Mouse (Mus musculus) limb, embryonic 10.5 days (tissue): ENCODE data around the gene Esr2. TPM values are rescaled to one million over a fixed set of nuclear protein-coding genes. Genes with fewer than 3 reads are reported as not detected.
A peak's percentile ranks its signal among the peaks of the same experiment; 100 is the strongest.
"Not testable (repeated sequence)": the region's sequence is repeated elsewhere in the genome, so short reads cannot be mapped to it uniquely, and the experiment has no call there.

ENCODE experiments used
- DNase-seq: peaks from one replicate; pipeline ENCODE4 v3.0.0-alpha.2; 2017; ENCODE audit warnings: low spot score
- H3K27ac ChIP-seq: fragments of 300-500 bp; sonication (generic); 2 replicates; pipeline ENCODE4 v1.5.1; 2016; ENCODE audit warnings: mild to moderate bottlenecking
- H3K27me3 ChIP-seq: fragments of 300-500 bp; sonication (generic); 2 replicates; pipeline ENCODE4 v1.6.1; 2016; ENCODE audit warnings: low read depth, mild to moderate bottlenecking; ENCODE audit not compliant: poor library complexity, severe bottlenecking
- H3K36me3 ChIP-seq: fragments of 300-500 bp; sonication (generic); 2 replicates; pipeline ENCODE4 v1.6.1; 2016; ENCODE audit warnings: mild to moderate bottlenecking, moderate library complexity
- H3K4me1 ChIP-seq: fragments of 300-500 bp; sonication (generic); 2 replicates; pipeline ENCODE4 v1.6.1; 2016
- H3K4me3 ChIP-seq: fragments of 300-500 bp; sonication (generic); 2 replicates; pipeline ENCODE4 v1.5.1; 2016; ENCODE audit warnings: mild to moderate bottlenecking, moderate library complexity
- H3K9me3 ChIP-seq: fragments of 300-500 bp; sonication (generic); replicated peaks from 2 replicates; pipeline ENCODE4 v1.6.1; 2016; ENCODE audit warnings: mild to moderate bottlenecking
- WGBS: fragments of 180-500 bp; shearing (Covaris S2); methylation state at CpG from one replicate; pipeline ENCODE4 v1.1.7; 2016; 5-methylcytosine and 5-hydroxymethylcytosine counted together
- polyA plus RNA-seq: library from polyadenylated mRNA; unstranded; fragments of >200 nt; fragmentation: Nextera tagmentation; extraction: Ambion mirVana; gene quantifications from 2 replicates; pipeline ENCODE4 v1.2.1, GENCODE M21; 2016

Esr2 gene
- polyA plus RNA-seq: 0.14 and 0.18 TPM in 2 replicates

GRCm38 (mm10) chr12:76177000-76177863 is at the start of gene Esr2:
Gene Esr2 (minus strand): TSS chr12:76177259.
- H3K4me1 ChIP-seq: peaks cover 5% of the 10 kb centered on the region
- under 1% methylated on average over 39 of the region's 39 CpGs for WGBS
- DNase-seq: peak; percentile 71
- peak within 1 kb of the TSS; percentile 58; the same call in 1 of the 2 replicates for H3K27ac ChIP-seq
- H3K27me3 ChIP-seq: peaks cover 16% of the 10 kb centered on the region
- peak within 1 kb of the TSS; percentile 59 for H3K4me3 ChIP-seq
- no peaks in the 10 kb centered on the region for H3K36me3 ChIP-seq
- no peaks in the 10 kb centered on the region for H3K9me3 ChIP-seq

- not testable (repeated sequence) for H3K4me1 ChIP-seq
- 59% methylated on average over 4 of the region's 8 CpGs for WGBS
Measured at GRCm38 (mm10) chr12:76222104-76222503, 45.0 kb upstream of the Esr2 start.

GRCm38 (mm10) chr12:76216716-76217115 is 39.7 kb upstream of the Esr2 start:
- H3K4me3 ChIP-seq: no peak overlapping the region
- 70% methylated on average over 11 of the region's 11 CpGs for WGBS
- peaks cover 11% of the 10 kb centered on the region for H3K4me1 ChIP-seq
- H3K36me3 ChIP-seq: no peaks in the 10 kb centered on the region
- no peaks in the 10 kb centered on the region for H3K9me3 ChIP-seq
- DNase-seq: no peak
- no peaks in the 10 kb centered on the region for H3K27me3 ChIP-seq
- no peak overlapping the region for H3K27ac ChIP-seq

More at GRCm38 (mm10) chr12:76222104-76222503, 45.0 kb upstream of the Esr2 start:
- not testable (repeated sequence) for H3K36me3 ChIP-seq, H3K27ac ChIP-seq, H3K4me3 ChIP-seq, H3K27me3 ChIP-seq, H3K9me3 ChIP-seq, DNase-seq

GRCm38 (mm10) chr12:76215121-76215520 is 38.1 kb upstream of the Esr2 start:
- no peak overlapping the region for H3K27ac ChIP-seq
- no peaks in the 10 kb centered on the region for H3K9me3 ChIP-seq
- H3K4me3 ChIP-seq: no peak overlapping the region
- H3K27me3 ChIP-seq: no peaks in the 10 kb centered on the region
- peaks cover 11% of the 10 kb centered on the region for H3K4me1 ChIP-seq
- no peaks in the 10 kb centered on the region for H3K36me3 ChIP-seq
- DNase-seq: no peak
- WGBS: 22% methylated on average over 5 of the region's 5 CpGs

GRCm38 (mm10) chr12:76209429-76209974 is 32.4 kb upstream of the Esr2 start:
- no peaks in the 10 kb centered on the region for H3K9me3 ChIP-seq
- WGBS: 93% methylated on average over 5 of the region's 5 CpGs
- no peaks in the 10 kb centered on the region for H3K27me3 ChIP-seq

GRCm38 (mm10) chr12:76200326-76200725 is 23.3 kb upstream of the Esr2 start:
- Histone ChIP-seq H3K4me1 (peaks cover 21% of the 10 kb centered on the region), H3K27ac (no peak overlapping the region), H3K4me3 (no peak overlapping the region), H3K36me3 (no peaks in the 10 kb centered on the region), H3K9me3 (no peaks in the 10 kb centered on the region), H3K27me3 (peaks cover 10% of the 10 kb centered on the region; the same call in 1 of the 2 replicates)
- DNase-seq: no peak
- WGBS: 74% methylated on average over 4 of the region's 4 CpGs

More at GRCm38 (mm10) chr12:76209429-76209974, 32.4 kb upstream of the Esr2 start:
- no peak overlapping the region for H3K4me3 ChIP-seq
- no peak overlapping the region for H3K27ac ChIP-seq
- DNase-seq: no peak
- H3K4me1 ChIP-seq: no peaks in the 10 kb centered on the region
- H3K36me3 ChIP-seq: no peaks in the 10 kb centered on the region

GRCm38 (mm10) chr12:76197071-76197470 is 20.0 kb upstream of the Esr2 start:
- H3K4me1 ChIP-seq: peaks cover 21% of the 10 kb centered on the region
- no peak overlapping the region for H3K27ac ChIP-seq
- no peaks in the 10 kb centered on the region for H3K36me3 ChIP-seq
- peak overlapping the region; percentile 48 for H3K4me3 ChIP-seq
- WGBS: 44% methylated on average over 8 of the region's 8 CpGs
- peaks cover 18% of the 10 kb centered on the region; the same call in 1 of the 2 replicates for H3K27me3 ChIP-seq
- no peak for DNase-seq
- H3K9me3 ChIP-seq: no peaks in the 10 kb centered on the region

- peak overlapping the region; percentile 48 for H3K4me3 ChIP-seq
- no peaks in the 10 kb centered on the region for H3K9me3 ChIP-seq
- WGBS: 10% methylated on average over 6 of the region's 6 CpGs
- peaks cover 21% of the 10 kb centered on the region for H3K4me1 ChIP-seq
- DNase-seq: peak; percentile 81
- H3K27ac ChIP-seq: no peak overlapping the region
- no peaks in the 10 kb centered on the region for H3K36me3 ChIP-seq
- peaks cover 18% of the 10 kb centered on the region; the same call in 1 of the 2 replicates for H3K27me3 ChIP-seq
Measured at GRCm38 (mm10) chr12:76196709-76197054, 19.6 kb upstream of the Esr2 start.

- H3K4me1 ChIP-seq: peaks cover 21% of the 10 kb centered on the region
- H3K36me3 ChIP-seq: no peaks in the 10 kb centered on the region
- peak; percentile 86 for DNase-seq
- peak overlapping the region; percentile 71 for H3K27ac ChIP-seq
- H3K9me3 ChIP-seq: no peaks in the 10 kb centered on the region
- 1% methylated on average over 22 of the region's 22 CpGs for WGBS
- peaks cover 18% of the 10 kb centered on the region; the same call in 1 of the 2 replicates for H3K27me3 ChIP-seq
- H3K4me3 ChIP-seq: peak overlapping the region; percentile 48
Measured at GRCm38 (mm10) chr12:76195912-76196708, 19.1 kb upstream of the Esr2 start.

GRCm38 (mm10) chr12:76194526-76194925 is 17.5 kb upstream of the Esr2 start:
- H3K4me3 ChIP-seq: no peak overlapping the region
- H3K4me1 ChIP-seq: peaks cover 21% of the 10 kb centered on the region
- peaks cover 18% of the 10 kb centered on the region; the same call in 1 of the 2 replicates for H3K27me3 ChIP-seq
- no peaks in the 10 kb centered on the region for H3K36me3 ChIP-seq
- H3K9me3 ChIP-seq: no peaks in the 10 kb centered on the region
- DNase-seq: no peak
- WGBS: 73% methylated on average over 3 of the region's 3 CpGs
- no peak overlapping the region for H3K27ac ChIP-seq

GRCm38 (mm10) chr12:76190940-76191339 is 13.9 kb upstream of the Esr2 start:
- Histone ChIP-seq H3K4me1 (peaks cover 5% of the 10 kb centered on the region), H3K27me3 (peaks cover 12% of the 10 kb centered on the region; the same call in 1 of the 2 replicates), H3K4me3 (no peak overlapping the region), H3K9me3 (no peaks in the 10 kb centered on the region), H3K36me3 (no peaks in the 10 kb centered on the region), H3K27ac (no peak overlapping the region)
- no peak for DNase-seq
- WGBS: 50% methylated on average over 11 of the region's 11 CpGs

- Histone ChIP-seq H3K9me3 (no peaks in the 10 kb centered on the region), H3K36me3 (no peaks in the 10 kb centered on the region), H3K27me3 (no peaks in the 10 kb centered on the region), H3K4me1 (no peaks in the 10 kb centered on the region), H3K4me3 (no peak overlapping the region), H3K27ac (no peak overlapping the region)
- no peak for DNase-seq
- 44% methylated on average over 8 of the region's 8 CpGs for WGBS
Measured at GRCm38 (mm10) chr12:76187849-76188248, 10.8 kb upstream of the Esr2 start.
